Mouse (Mus musculus): ENCODE results near the gene Prim2.
"Not testable (repeated sequence)": the region's sequence is repeated elsewhere in the genome, so short reads cannot be mapped to it uniquely, and the experiment has no call there.

Prim2 gene

DNA sequence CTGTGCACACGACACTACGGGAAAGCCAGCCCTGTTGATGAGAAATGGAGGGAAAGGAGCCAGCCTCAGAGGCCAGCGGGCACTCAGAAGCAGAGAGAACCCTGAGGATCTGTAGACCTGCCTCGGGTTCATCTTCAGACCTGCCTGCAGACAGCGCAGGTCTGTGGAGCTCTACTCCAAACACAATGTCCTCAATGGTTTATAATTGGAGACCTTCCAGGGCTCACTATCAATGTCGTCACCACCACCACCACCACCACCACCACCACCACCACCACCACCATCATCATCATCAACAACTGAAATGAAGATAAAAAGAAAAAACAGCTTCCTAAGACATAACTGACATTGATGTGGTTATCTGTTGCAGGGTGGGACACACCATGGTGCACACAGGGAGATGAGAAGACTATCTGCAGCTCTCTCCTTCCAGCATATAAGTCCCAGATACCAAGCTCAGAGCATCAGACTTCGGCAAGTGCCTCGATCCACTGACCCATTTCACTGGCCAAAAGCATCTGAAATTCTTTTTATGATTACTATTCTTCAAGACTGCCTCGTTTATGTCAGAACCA is 20.0 kb downstream of the Prim2 start:
- no peak for DNase-seq

DNA sequence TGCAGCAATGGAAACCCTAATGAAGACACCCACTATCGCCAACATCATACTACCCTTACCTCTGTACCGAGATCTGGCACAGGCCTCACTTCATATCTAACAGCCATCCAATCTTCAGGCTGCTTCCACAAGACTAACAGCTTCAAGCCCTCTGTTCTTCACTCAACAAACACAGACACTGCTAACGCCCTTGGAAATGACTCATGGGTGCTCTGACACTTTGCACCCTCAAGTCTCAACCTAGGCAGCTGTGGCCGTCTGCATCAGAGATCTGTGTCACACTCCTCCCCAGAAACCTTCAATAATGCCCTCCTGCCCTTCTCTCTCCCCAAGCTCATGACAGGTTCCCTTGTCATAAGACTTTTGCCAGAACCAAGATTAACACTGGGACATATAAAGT is 20.6 kb downstream of the Prim2 start:
- no peak for DNase-seq

GRCm38 (mm10) chr1:33647661-33648060 is 21.9 kb downstream of the Prim2 start:
- DNase-seq, result no peak

GRCm38 (mm10) chr1:33647173-33647572 is 22.4 kb downstream of the Prim2 start:
- DNase-seq, result no peak

DNA sequence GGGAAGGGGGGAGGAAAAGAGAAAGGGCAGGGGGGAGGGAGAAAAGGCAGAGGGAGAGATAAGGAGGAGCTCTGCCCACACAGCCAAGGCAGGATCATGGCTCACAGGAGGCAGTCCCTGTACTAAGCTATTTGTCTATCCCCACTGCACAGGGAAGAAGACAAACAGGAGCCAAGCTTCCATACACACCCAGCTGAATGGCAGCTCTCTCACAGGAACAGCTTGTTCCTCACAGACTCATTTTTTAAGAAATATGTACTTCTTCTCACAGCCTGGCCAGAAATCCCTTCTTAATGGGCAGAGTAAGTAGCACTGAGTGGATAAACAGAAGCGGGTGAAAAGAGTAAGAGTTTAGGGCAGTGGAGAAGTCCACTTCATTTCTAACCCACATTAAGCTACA is 23.9 kb downstream of the Prim2 start:
- no peak for DNase-seq

GRCm38 (mm10) chr1:33641139-33641538 is 28.5 kb downstream of the Prim2 start:
- no peak for DNase-seq

GRCm38 (mm10) chr1:33640089-33640488 is 29.5 kb downstream of the Prim2 start:
- no peak for DNase-seq

DNA sequence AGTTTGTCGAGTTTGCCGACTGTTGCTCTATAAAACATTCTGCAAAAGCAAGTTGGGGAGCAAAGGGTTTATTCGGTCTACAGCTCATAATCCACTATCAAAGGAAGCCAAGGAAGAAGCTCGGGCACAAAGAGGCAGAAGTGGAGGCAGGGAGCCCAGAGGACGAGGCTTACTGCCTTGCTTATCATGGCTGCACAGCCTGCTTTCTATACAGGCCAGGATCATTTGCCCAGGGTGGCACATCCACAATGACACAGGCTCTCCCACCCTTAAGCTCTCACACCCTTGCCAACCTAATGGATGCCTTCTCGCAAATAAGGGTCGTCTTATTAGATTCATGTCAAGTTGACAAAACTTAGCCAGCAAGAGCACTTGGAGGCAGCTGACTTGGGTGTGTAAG is 30.4 kb downstream of the Prim2 start:
- DNase-seq, result no peak

DNA sequence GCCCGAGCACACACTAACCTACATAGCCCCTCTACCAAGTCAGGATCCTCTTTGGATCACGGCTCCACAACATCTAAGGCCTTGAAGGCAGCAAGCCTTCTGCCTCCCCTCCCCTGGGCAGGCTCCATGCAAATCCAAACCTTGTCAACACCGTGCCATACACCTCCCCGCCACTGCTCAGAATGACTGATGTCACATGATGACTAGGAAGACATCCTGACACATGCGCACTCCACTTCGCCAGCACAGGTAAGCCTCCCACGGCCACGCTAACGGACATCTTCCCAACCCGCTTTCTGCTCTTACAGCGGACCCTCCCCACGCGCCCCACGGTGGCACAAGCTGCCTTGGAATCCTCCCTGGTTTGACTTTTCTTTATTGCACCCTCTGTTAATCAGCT is 31.8 kb downstream of the Prim2 start:
- no peak for DNase-seq

GRCm38 (mm10) chr1:33636421-33637195 is 33.0 kb downstream of the Prim2 start:
- DNase-seq, result no peak

DNA sequence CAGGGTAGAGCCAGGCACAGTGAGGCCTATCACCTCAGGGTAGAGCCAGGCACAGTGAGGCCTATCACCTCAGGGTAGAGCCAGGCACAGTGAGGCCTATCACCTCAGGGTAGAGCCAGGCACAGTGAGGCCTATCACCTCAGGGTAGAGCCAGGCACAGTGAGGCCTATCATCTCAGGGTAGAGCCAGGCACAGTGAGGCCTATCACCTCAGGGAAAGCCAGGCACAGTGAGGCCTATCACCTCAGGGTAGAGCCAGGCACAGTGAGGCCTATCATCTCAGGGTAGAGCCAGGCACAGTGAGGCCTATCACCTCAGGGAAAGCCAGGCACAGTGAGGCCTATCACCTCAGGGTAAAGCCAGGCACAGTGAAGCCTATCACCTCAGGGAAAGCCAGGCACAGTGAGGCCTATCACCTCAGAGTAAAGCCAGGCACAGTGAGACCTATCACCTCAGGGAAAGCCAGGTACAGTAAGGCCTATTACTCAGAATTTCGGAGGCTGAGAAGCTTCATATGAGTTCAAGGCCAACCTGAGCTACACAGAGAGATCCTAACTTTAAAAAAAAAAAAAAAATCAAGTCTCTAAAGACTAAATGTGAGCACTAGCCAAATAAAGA is 38.5 kb downstream of the Prim2 start:
- DNase-seq, result not testable (repeated sequence)

GRCm38 (mm10) chr1:33627803-33628202 is 41.8 kb downstream of the Prim2 start:
- DNase-seq, result no peak

GRCm38 (mm10) chr1:33627070-33627469 is 42.5 kb downstream of the Prim2 start:
- no peak for DNase-seq

GRCm38 (mm10) chr1:33624900-33625299 is 44.7 kb downstream of the Prim2 start:
- no peak for DNase-seq

DNA sequence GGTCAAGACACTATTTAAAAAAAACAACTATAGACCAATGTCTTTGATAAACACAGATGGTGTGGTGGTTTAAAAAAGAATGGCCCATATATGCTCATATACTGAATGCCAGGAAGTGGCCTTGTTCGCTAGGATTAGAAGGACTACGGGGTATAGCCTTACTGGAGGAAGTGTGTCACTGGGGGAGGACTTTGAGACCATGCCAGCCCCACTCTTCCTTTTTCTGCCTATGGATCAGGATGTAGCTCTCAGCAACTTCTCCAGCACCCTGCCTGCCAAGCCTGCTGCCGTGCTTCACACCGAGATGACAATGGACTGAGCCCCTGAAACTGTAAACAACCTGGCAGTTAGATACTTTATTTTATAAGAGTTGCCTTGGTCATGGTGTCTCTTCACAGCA is 45.2 kb downstream of the Prim2 start:
- no peak for DNase-seq

DNA sequence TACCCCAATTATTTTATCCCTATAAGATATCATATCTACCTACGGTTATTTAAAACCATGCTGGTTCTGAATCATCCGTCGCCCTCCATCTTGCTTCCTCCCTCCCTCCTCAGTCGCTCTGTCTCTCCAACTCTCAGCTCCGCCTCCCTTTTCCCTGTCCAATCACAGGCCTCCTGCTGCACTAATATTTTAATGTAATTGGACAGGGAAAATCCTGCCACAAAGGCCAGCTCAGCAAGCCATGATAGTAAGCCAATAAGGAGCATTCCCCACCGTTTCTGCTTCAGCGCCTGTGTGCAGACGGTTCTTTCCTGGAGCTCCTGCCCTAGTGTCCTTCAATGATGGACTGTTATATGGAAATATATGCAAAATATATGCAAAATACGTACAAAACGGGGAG is 47.8 kb downstream of the Prim2 start:
- DNase-seq, result no peak

GRCm38 (mm10) chr1:33620091-33620788 is 49.4 kb downstream of the Prim2 start:
- DNase-seq, result no peak

GRCm38 (mm10) chr1:33616642-33617041 is 53.0 kb downstream of the Prim2 start:
- DNase-seq, result not testable (repeated sequence)

DNA sequence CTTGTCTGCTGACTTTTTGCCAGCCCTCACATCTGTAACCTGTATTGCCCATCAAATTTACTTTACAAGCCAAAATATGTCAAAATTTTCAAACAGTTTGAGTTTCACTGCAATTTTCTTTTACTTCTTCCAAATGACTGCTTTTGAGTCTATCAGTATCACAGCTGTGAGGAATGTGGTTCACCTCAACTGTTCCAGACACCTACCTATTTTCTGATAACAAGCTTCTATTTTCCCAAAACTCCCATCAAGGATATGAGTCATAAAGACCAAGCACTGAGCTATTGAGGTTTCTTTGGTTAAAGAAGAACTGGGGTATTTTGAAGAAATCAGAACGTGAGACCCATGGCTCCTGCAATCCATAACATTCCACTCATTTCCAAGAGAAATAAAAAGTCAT is 57.5 kb downstream of the Prim2 start:
- DNase-seq, result no peak

DNA sequence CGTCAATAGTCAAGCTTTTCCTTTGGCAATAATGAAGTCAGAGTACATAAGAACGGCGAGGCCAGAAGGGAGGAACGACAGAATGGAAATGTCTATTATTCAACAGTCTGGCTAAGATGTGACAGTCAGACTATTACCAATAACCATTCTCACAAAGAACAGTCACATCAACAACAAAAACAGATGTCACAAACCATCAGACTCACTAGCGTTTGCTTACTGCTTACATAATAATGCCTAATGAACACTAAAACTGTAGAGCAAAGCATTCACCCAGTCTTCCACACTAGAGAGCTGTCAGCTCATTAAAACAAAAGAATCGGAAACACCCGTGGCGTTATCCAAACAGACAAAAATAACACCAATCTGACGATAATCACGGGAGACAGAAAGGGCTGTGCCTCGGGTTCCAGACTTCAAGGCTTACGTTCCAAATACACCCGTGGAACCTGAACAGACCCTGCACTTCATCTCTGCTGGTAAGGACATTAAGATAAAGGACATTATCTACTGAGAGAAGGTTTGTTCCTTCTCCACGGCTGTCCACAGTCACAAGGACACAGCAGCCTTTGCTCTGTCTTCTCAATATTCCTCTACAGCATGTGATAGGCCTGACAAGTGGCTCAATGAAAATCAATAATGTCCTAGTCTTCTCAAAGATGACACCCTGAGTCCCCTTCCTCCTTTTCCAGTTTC is 59.4 kb downstream of the Prim2 start:
- no peak for DNase-seq

DNA sequence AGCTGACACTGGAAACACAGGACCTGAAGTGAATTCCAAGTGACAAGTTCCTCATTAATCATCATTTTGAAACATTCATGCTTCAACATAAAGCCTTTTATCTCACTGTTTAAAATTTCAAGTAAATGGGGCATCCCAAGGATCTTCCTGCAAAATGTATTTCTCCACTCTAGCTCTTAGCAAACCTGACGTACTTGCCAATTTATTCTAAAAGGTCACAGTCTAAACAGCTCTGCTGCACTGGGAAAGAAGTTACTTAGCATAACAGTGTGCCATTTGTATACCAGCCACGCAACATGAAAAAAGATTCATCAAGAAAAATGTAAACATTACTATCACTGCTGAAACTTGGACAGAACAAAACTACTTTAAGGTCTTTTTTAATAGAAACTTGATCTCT is 61.5 kb downstream of the Prim2 start:
- DNase-seq, result no peak

DNA sequence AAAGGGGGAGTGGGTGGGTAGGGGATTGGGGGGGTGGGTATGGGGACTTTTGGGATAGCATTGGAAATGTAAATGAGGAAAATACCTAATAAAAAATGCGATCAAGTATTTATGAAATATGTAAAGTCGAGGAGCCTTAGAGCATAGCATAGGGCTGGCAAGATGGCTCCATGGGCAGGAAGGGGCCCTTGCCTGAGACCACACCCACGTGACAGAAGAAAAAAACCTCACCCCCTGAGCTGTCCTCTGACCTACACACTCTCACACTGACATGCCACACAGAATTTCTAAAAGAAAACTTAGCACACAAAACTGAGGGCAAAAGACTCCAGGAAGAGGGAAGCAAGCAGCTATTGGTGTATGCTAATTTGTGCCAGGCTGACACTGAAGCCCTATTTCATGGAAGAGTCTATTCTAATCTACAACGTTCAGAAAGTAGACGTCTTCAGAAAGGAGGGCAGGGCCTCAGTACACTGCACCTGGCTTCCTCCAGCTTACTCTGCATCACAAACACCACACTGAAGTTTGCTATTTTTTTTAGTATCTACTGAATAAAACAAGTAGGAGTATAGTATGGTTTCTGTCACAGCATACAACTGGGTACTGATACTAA is 65.4 kb downstream of the Prim2 start:
- no peak for DNase-seq

GRCm38 (mm10) chr1:33599698-33600097 is 69.9 kb downstream of the Prim2 start:
- no peak for DNase-seq
